Mouse (Mus musculus): ENCODE results near the gene Stambpl1. TPM values are rescaled to one million over a fixed set of nuclear protein-coding genes. Genes with fewer than 3 reads are reported as not detected.
"Not testable (repeated sequence)": the region's sequence is repeated elsewhere in the genome, so short reads cannot be mapped to it uniquely, and the experiment has no call there.

Gene Stambpl1
- polyA plus RNA-seq, 1 experiment, result 2.8 TPM

DNA sequence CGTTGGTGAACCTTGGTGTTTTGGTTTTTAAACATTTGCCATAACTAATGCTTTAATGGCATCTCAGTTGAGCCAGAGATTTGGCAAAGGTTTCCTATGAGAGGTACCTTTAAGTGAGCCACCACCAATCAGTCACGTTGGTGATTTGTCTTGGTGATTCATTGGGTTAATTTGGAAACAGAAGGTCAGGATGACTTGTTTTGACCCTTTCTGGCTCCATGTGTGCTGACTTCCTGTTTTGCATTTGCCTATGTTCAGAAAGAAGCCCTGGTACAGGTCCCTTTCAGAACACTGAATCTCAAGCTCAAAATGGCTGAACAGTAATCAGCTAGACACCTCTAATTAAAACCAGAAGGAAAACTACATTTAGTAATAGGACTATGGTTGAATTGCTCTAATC is 7.5 kb downstream of the Stambpl1 start:
- Histone ChIP-seq H3K9ac (ENCODE audit: low read depth, poor library complexity, severe bottlenecking) (no peak overlapping the region), H3K27ac (ENCODE audit: insufficient read depth, low read length) (no peak overlapping the region), H3K4me1 (ENCODE audit: control insufficient read depth, insufficient read depth, low read length) (no peaks in the 10 kb centered on the region), H3K36me3 (ENCODE audit: control insufficient read depth, insufficient read depth, low read length, poor library complexity, severe bottlenecking) (no peaks in the 10 kb centered on the region), H3K4me3 (ENCODE audit: low read depth, low read length) (no peak overlapping the region), H3K27me3 (ENCODE audit: control insufficient read depth, insufficient read depth, low read length, poor library complexity, severe bottlenecking) (no peaks in the 10 kb centered on the region), H3K9me3 (replicated peaks; ENCODE audit: control insufficient read depth, insufficient read depth, low read length, poor library complexity, severe bottlenecking) (no peaks in the 10 kb centered on the region)
- TF ChIP-seq CTCF (IDR thresholded peaks at IDR 0.05; ENCODE audit: low read depth, low read length) (no peak), POLR2A (IDR thresholded peaks at IDR 0.05; ENCODE audit: insufficient read depth, low read length) (no peak), EP300 (IDR thresholded peaks at IDR 0.05; ENCODE audit: insufficient read depth, low read depth, low read length) (no peak)

DNA sequence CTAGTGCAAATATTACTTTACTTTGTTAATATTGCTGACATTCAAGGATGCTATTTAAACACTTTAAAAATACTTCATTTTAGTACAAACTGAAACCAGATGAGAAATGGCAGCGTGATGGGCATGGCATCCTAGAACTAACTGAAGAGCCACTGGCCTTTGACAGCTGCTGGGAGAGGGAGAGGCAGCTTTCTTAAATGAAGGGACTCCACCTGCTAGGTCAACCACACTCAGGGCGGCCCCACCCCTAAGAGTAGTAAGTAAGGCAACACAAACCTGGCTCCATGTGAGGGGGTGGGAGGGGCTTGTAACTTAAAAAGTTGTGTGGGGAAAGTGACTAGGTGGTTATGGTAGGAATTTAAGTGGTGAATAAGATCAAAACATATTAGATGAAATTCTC is 10.6 kb downstream of the Stambpl1 start:
- H3K36me3 ChIP-seq (ENCODE audit: control insufficient read depth, insufficient read depth, low read length, poor library complexity, severe bottlenecking), result no peaks in the 10 kb centered on the region

DNA sequence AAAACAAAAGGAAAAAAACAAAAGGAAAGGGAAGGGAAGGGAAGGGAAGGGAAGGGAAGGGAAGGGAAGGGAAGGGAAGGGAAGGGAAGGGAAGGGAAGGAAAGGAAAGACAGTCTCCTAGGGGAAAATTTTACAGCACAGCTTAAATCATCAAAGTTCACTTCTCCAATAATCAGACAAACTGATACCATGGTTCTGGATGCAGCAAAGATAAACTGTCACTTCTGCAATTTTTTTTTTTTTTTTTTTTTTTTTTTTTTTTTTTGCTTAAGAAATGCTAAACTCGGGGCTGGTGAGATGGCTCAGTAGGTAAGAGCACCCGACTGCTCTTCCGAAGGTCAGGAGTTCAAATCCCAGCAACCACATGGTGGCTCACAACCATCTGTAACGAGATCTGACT is 14.1 kb downstream of the Stambpl1 start:
- not testable (repeated sequence) for H3K4me1 ChIP-seq (ENCODE audit: control insufficient read depth, insufficient read depth, low read length); H3K27me3 ChIP-seq (ENCODE audit: control insufficient read depth, insufficient read depth, low read length, poor library complexity, severe bottlenecking); H3K27ac ChIP-seq (ENCODE audit: insufficient read depth, low read length); H3K36me3 ChIP-seq (ENCODE audit: control insufficient read depth, insufficient read depth, low read length, poor library complexity, severe bottlenecking); H3K4me3 ChIP-seq (ENCODE audit: low read depth, low read length); H3K9ac ChIP-seq (ENCODE audit: low read depth, poor library complexity, severe bottlenecking); H3K9me3 ChIP-seq (replicated peaks; ENCODE audit: control insufficient read depth, insufficient read depth, low read length, poor library complexity, severe bottlenecking)

More for the DNA sequence above, 10.6 kb downstream of the Stambpl1 start:
- H3K4me1 ChIP-seq (ENCODE audit: control insufficient read depth, insufficient read depth, low read length), result no peaks in the 10 kb centered on the region
- no peak overlapping the region for H3K9ac ChIP-seq (ENCODE audit: low read depth, poor library complexity, severe bottlenecking)
- H3K9me3 ChIP-seq (replicated peaks; ENCODE audit: control insufficient read depth, insufficient read depth, low read length, poor library complexity, severe bottlenecking), result no peaks in the 10 kb centered on the region
- no peaks in the 10 kb centered on the region for H3K27me3 ChIP-seq (ENCODE audit: control insufficient read depth, insufficient read depth, low read length, poor library complexity, severe bottlenecking)
- H3K27ac ChIP-seq (ENCODE audit: insufficient read depth, low read length), result no peak overlapping the region
- no peak for TF ChIP-seq POLR2A (IDR thresholded peaks at IDR 0.05; ENCODE audit: insufficient read depth, low read length)
- TF ChIP-seq EP300 (IDR thresholded peaks at IDR 0.05; ENCODE audit: insufficient read depth, low read depth, low read length), result no peak
- TF ChIP-seq CTCF (IDR thresholded peaks at IDR 0.05; ENCODE audit: low read depth, low read length), result no peak
- H3K4me3 ChIP-seq (ENCODE audit: low read depth, low read length), result no peak overlapping the region

DNA sequence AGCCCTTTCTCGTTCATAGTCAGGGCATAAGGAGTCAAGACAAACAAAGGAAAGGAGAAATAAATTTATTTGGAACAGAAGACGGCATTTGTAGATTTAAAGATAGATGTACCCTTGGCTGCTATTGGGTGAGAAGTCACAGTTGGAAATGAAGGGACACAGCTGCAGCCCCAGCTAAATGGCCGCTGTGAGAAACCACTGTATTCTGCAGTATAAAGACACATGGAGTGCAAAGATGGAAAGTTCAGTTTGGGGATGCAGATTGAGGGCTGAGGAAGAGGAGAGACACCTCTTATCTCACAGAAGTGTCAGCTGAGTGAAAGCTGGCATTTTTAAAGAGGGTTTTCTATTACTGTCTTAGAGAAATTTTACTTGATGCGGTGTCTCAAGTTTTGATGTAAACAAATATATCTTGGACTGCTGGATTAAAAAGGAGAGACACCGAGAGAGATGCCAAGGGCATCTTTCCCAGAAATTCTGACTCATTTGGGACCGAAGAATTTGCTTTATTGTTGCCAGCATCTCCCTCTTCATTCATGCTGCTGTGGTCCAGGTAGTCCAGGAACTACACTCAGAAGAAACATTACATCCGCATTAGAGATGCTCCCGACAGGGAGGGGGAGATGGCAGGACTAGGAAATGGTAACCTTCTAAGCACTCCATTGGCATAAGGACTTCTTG is 14.9 kb downstream of the Stambpl1 start:
- Histone ChIP-seq H3K27ac (ENCODE audit: insufficient read depth, low read length) (no peak overlapping the region), H3K27me3 (ENCODE audit: control insufficient read depth, insufficient read depth, low read length, poor library complexity, severe bottlenecking) (no peaks in the 10 kb centered on the region), H3K4me3 (ENCODE audit: low read depth, low read length) (no peak overlapping the region), H3K9me3 (replicated peaks; ENCODE audit: control insufficient read depth, insufficient read depth, low read length, poor library complexity, severe bottlenecking) (no peaks in the 10 kb centered on the region), H3K9ac (ENCODE audit: low read depth, poor library complexity, severe bottlenecking) (no peak overlapping the region), H3K4me1 (ENCODE audit: control insufficient read depth, insufficient read depth, low read length) (no peaks in the 10 kb centered on the region), H3K36me3 (ENCODE audit: control insufficient read depth, insufficient read depth, low read length, poor library complexity, severe bottlenecking) (no peaks in the 10 kb centered on the region)
- TF ChIP-seq POLR2A (IDR thresholded peaks at IDR 0.05; ENCODE audit: insufficient read depth, low read length) (no peak), EP300 (IDR thresholded peaks at IDR 0.05; ENCODE audit: insufficient read depth, low read depth, low read length) (no peak), CTCF (IDR thresholded peaks at IDR 0.05; ENCODE audit: low read depth, low read length) (no peak)

DNA sequence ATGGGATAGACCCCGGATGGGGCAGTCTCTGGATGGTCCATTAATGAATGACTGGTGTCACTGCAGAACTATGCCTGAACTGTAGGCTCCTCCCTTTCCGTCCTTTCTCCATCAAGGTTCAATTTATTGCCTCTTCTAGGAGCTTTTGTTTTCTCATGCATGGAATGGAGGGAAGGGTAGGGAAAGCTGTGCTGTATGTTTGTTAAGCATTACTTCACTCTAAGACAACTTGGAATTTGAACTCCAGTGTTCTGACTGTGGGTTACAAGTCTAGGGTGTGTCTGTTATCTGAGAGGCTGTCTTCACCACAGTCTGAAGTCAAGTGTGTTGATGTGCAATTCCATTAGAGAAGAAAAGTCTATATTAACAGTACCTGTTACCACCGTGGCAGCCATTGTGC is 17.0 kb downstream of the Stambpl1 start:
- no peaks in the 10 kb centered on the region for H3K4me1 ChIP-seq (ENCODE audit: control insufficient read depth, insufficient read depth, low read length)
- no peak overlapping the region for H3K27ac ChIP-seq (ENCODE audit: insufficient read depth, low read length)
- no peak overlapping the region for H3K4me3 ChIP-seq (ENCODE audit: low read depth, low read length)
- TF ChIP-seq CTCF (IDR thresholded peaks at IDR 0.05; ENCODE audit: low read depth, low read length) (no peak), EP300 (IDR thresholded peaks at IDR 0.05; ENCODE audit: insufficient read depth, low read depth, low read length) (no peak), POLR2A (IDR thresholded peaks at IDR 0.05; ENCODE audit: insufficient read depth, low read length) (no peak)
- H3K9me3 ChIP-seq (replicated peaks; ENCODE audit: control insufficient read depth, insufficient read depth, low read length, poor library complexity, severe bottlenecking), result no peaks in the 10 kb centered on the region
- H3K36me3 ChIP-seq (ENCODE audit: control insufficient read depth, insufficient read depth, low read length, poor library complexity, severe bottlenecking), result no peaks in the 10 kb centered on the region
- no peaks in the 10 kb centered on the region for H3K27me3 ChIP-seq (ENCODE audit: control insufficient read depth, insufficient read depth, low read length, poor library complexity, severe bottlenecking)
- no peak overlapping the region for H3K9ac ChIP-seq (ENCODE audit: low read depth, poor library complexity, severe bottlenecking)

DNA sequence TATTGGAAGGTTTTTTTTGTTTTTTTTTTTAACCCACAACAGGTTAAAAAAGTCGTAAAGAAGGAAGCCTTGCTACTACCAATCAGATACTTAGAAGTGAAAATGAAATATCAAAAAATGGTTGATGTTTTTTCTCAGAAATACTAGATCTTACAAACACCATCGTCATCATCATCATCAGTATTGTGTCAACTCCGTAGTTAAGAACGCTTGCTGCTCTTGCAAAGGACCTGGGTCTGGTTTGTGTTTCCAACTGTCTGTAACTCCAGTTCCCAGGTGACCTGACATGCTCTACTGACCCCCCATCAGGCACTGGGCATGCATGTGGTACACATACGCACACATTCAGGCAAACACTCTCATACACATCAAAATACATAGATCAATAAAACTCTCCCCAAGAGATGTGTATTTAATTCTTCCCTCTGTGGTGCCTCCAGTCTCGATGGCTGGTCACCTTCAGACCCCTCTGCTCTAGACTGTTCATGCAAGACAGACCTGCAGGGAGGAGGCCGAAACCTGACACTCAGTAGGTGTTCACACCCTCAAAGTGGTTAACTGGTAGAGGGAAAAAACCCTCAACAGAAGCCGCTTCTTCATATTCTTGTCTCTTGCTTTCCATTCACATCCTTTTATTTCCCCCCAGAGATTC is 18.0 kb downstream of the Stambpl1 start:
- no peaks in the 10 kb centered on the region for H3K27me3 ChIP-seq (ENCODE audit: control insufficient read depth, insufficient read depth, low read length, poor library complexity, severe bottlenecking)
- no peak for TF ChIP-seq POLR2A (IDR thresholded peaks at IDR 0.05; ENCODE audit: insufficient read depth, low read length)

More for the DNA sequence above, 18.0 kb downstream of the Stambpl1 start:
- H3K4me3 ChIP-seq (ENCODE audit: low read depth, low read length), result no peak overlapping the region
- no peak overlapping the region for H3K27ac ChIP-seq (ENCODE audit: insufficient read depth, low read length)
- H3K36me3 ChIP-seq (ENCODE audit: control insufficient read depth, insufficient read depth, low read length, poor library complexity, severe bottlenecking), result no peaks in the 10 kb centered on the region
- H3K9me3 ChIP-seq (replicated peaks; ENCODE audit: control insufficient read depth, insufficient read depth, low read length, poor library complexity, severe bottlenecking), result no peaks in the 10 kb centered on the region
- no peaks in the 10 kb centered on the region for H3K4me1 ChIP-seq (ENCODE audit: control insufficient read depth, insufficient read depth, low read length)
- H3K9ac ChIP-seq (ENCODE audit: low read depth, poor library complexity, severe bottlenecking), result no peak overlapping the region
